Mouse (Mus musculus) cerebellum, adult 2 months (tissue): ENCODE measurements around the gene Enho. TPM values are rescaled to one million over a fixed set of nuclear protein-coding genes. Genes with fewer than 3 reads are reported as not detected.

Source experiments
- DNase-seq, 2 experiments: peaks; one replicate each; pipeline ENCODE4 v3.0.0; 2021
- H3K27ac ChIP-seq: fragments of 200-500 bp; 2 replicates; pipeline ENCODE4 v1.5.1; 2012; ENCODE audit warnings: low read length, control low read depth, inconsistent platforms; ENCODE audit not compliant: insufficient read depth
- H3K27me3 ChIP-seq: fragments of 200-500 bp; 2 replicates; pipeline ENCODE4 v1.6.1; 2012; ENCODE audit warnings: inconsistent platforms, mild to moderate bottlenecking, low read length, moderate library complexity; ENCODE audit not compliant: control insufficient read depth, insufficient read depth
- H3K4me1 ChIP-seq: fragments of 200-500 bp; 2 replicates; pipeline ENCODE4 v1.6.1; 2011; ENCODE audit warnings: low read length; ENCODE audit not compliant: control insufficient read depth, insufficient read depth
- H3K4me3 ChIP-seq: fragments of 200-500 bp; replicated peaks from 2 replicates; pipeline ENCODE3; 2011; ENCODE audit warnings: mild to moderate bottlenecking, low read depth, low read length, control low read depth; ENCODE audit not compliant: insufficient read depth
- CTCF ChIP-seq: fragments of 200-500 bp; IDR thresholded peaks from 2 replicates; pipeline ENCODE4 v1.5.1; 2011; ENCODE audit warnings: low read depth, mild to moderate bottlenecking, control low read depth, low read length, moderate library complexity, borderline replicate concordance; ENCODE audit not compliant: insufficient read depth
- POLR2A ChIP-seq: fragments of 200-500 bp; IDR thresholded peaks from 2 replicates; pipeline ENCODE4 v1.6.1; 2011; ENCODE audit warnings: low read length, control low read depth, borderline replicate concordance; ENCODE audit not compliant: insufficient read depth
- WGBS: fragments of 180-500 bp; shearing (Covaris S2); methylation state at CpG from one replicate; pipeline ENCODE4 v1.1.7; 2018; 5-methylcytosine and 5-hydroxymethylcytosine counted together
- polyA plus RNA-seq: library from polyadenylated mRNA; depleted of rRNA; stranded (reverse); fragments of >200 nt; gene quantifications from 2 replicates; pipeline ENCODE4 v1.2.3, GENCODE M21; 2012

The Enho gene
- polyA plus RNA-seq, 1 experiment = 174 TPM

GRCm38 (mm10) chr4:41635906-41636305 lies 4.2 kb downstream of the Enho start:
- WGBS = 60% methylated on average over 2 of the region's 2 CpGs
- H3K4me3 ChIP-seq = no peak overlapping the region
- H3K27ac ChIP-seq = 0 out of 2 replicates have a peak overlapping the region, but pooled peaks have one; percentile 1
- TF ChIP-seq POLR2A (no peak), CTCF (no peak)
- DNase-seq = no peak
- H3K4me1 ChIP-seq = peaks cover 56% of the 10 kb centered on the region
- no peaks in the 10 kb centered on the region for H3K27me3 ChIP-seq

DNA sequence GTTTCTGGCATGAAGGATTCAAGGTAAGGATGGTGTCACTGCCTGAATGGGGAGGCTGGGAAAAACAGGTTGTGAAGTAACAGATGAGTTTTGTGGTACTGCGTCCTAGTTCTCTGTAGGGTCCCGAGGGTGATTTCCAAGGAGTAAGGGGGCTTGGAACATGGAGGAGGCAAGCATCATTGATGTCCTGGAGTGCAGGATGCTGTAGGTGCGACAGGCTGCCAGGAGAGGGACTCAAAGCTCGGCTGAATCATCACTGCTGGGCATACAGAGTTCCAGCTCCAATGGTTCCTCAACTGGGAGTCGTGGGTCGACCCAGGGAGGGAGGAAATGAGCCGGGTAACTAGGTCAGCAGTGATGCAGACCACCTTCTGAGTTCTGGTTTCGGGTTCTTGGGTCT lies 4.9 kb downstream of the Enho start:
- no peak for TF ChIP-seq CTCF
- TF ChIP-seq POLR2A = no peak

GRCm38 (mm10) chr4:41634631-41635030 lies 5.5 kb downstream of the Enho start:
- H3K27me3 ChIP-seq = no peaks in the 10 kb centered on the region
- H3K4me1 ChIP-seq = peaks cover 52% of the 10 kb centered on the region
- 89% methylated on average over 8 of the region's 8 CpGs for WGBS
- DNase-seq = no peak
- H3K4me3 ChIP-seq = no peak overlapping the region
- TF ChIP-seq POLR2A (no peak), CTCF (no peak)
- H3K27ac ChIP-seq = no peak overlapping the region

More for the DNA sequence above, 4.9 kb downstream of the Enho start:
- H3K4me3 ChIP-seq = no peak overlapping the region
- no peak for DNase-seq
- H3K27ac ChIP-seq = no peak overlapping the region
- peaks cover 52% of the 10 kb centered on the region for H3K4me1 ChIP-seq
- 70% methylated on average over 8 of the region's 8 CpGs for WGBS
- H3K27me3 ChIP-seq = no peaks in the 10 kb centered on the region

DNA sequence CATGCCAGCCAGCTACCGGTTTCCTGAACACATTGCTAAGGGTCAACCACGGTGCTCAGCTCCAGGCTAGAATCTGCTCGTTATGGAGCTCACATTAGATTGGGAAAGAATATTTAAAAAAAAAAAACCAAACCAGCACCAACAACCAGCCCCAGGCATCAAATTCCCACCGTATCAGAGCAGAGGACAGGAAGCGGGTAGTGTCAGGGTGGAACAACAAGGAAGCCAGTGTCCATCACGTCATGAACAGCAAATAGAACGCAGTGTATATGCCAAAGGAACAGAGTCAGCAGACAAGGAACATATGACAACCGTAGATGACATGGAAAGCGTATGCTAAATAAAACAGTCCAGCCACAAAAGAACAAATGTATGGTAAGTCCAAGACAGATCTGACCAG lies 7.1 kb downstream of the Enho start:
- 95% methylated on average over 9 of the region's 9 CpGs for WGBS

DNA sequence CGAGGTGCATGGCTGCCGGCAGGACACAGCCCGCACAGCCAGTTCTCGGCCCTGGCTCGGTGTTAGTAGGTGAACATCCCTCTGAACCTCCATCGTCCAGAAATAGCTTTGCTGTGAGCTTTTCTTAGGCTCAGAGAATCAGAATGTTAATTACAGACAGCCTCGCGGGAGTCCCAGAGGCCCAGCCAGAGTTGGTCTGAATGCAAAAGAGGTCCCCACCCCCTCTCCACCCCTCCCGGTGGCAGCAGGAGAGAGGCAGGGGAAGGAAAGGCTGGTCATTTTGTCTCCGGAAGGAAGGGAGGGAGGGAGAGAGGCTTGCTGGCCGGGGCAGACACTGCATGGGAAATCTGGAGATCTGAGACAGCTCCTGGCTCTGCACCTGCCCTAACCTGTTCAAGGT lies 8.7 kb downstream of the Enho start:
- H3K4me1 ChIP-seq = peaks cover 29% of the 10 kb centered on the region

More for the DNA sequence above, 7.1 kb downstream of the Enho start:
- no peak for DNase-seq
- no peaks in the 10 kb centered on the region for H3K27me3 ChIP-seq
- no peak overlapping the region for H3K27ac ChIP-seq
- TF ChIP-seq CTCF = no peak
- peaks cover 43% of the 10 kb centered on the region for H3K4me1 ChIP-seq
- no peak overlapping the region for H3K4me3 ChIP-seq

DNA sequence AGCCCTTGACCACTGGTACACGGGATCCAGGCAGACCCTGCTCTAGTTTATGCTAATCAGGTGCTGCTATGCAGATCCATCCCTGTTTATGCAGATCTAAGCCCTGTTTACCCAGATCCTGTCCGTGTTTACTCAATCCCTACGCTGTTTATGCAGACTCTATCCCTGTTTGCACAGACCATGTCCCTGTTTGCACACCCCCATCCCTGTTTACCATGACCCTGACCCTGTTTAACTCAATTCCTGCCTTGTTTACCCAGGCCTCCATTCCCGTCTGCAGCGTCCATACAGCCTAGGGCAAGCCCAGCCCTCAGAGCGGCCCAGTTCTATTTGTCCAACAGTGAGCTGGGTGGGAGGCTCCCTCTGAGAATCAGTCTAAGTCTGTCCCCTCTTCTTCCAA lies 9.9 kb downstream of the Enho start:
- TF ChIP-seq CTCF (no peak), POLR2A (no peak)
- Histone ChIP-seq H3K4me3 (no peak overlapping the region), H3K4me1 (peaks cover 28% of the 10 kb centered on the region), H3K27me3 (no peaks in the 10 kb centered on the region), H3K27ac (no peak overlapping the region)
- 91% methylated on average over 6 of the region's 6 CpGs for WGBS
- DNase-seq = no peak

More for the DNA sequence above, 8.7 kb downstream of the Enho start:
- no peak overlapping the region for H3K4me3 ChIP-seq
- H3K27me3 ChIP-seq = no peaks in the 10 kb centered on the region
- 8% methylated on average over 11 of the region's 11 CpGs for WGBS
- TF ChIP-seq POLR2A (no peak), CTCF (no peak)
- DNase-seq = peak; percentile 53 to 67
- H3K27ac ChIP-seq = no peak overlapping the region

DNA sequence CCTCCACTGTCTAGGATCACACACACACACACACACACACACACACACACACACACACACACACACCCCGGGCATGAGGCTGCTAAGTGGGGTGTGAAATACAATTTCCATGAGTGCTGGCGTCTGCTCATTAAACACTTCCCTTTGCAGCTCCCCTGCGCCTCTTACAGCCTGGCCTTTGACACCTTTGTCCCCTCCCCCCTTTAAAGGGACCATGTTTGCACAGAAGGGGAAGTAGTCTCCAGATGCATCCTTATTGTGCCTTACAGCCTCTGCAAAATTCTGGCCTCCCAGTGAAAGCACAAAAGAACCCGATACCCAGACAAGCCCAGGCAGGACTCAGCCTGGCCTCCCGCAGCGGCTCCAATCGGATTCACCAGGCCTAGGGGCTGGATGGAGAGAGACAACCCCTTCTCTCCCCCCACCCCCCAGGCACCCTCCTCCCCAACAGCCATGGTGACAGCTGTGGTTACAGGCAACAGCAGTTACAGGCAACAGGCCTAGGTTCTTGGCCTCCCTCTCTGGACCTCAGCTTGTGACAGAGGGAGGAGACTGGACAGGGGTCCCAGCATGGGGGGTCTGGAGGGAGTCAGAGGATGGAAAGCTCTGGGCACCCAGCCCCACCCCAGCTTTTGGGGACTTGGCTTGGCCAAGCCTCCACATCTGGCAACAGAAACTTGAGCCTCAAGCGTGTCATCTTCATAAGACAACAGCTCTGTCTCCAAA lies 11.8 kb downstream of the Enho start:
- no peak overlapping the region for H3K27ac ChIP-seq
- TF ChIP-seq POLR2A (no peak), CTCF (no peak)
- H3K4me1 ChIP-seq = peaks cover 29% of the 10 kb centered on the region
- H3K27me3 ChIP-seq = no peaks in the 10 kb centered on the region
- no peak overlapping the region for H3K4me3 ChIP-seq
- 69% methylated on average over 8 of the region's 8 CpGs for WGBS
- no peak for DNase-seq

DNA sequence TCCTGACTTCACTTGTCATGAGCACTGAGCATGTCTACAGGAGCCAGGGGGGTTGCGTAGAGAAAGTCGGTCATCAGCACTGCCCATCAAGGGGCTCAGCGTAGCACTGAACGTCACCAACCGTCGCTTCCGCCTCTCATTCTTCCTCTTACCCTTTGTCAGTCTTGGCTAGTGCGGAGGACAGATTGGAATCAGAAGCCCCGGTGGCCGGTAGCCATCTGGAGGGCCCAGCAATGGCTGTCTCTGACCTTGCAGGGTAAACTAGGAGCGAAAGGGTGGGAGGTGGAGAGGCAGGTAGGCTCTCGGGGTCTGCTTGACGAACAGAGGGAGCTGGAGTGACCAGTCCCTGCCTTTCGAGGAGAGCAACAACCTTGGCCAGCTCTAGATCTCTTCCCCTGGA lies 18.1 kb downstream of the Enho start:
- no peak overlapping the region for H3K4me3 ChIP-seq
- no peak for TF ChIP-seq CTCF
- WGBS = 52% methylated on average over 14 of the region's 14 CpGs
- DNase-seq = no peak
- H3K4me1 ChIP-seq = peaks cover 41% of the 10 kb centered on the region
- H3K27me3 ChIP-seq = no peaks in the 10 kb centered on the region
- H3K27ac ChIP-seq = no peak overlapping the region
